Mouse (Mus musculus) v-Abl transformed pro-B cells (cell line): ENCODE data around the gene AL607142.1.

ENCODE experiments used
- in situ Hi-C, 2 experiments: fragments of 400-800 bp; cut with MboI; formaldehyde crosslinking; loops; one replicate each; pipeline ENCODE4 v1.15.1; 2025; ENCODE audit not compliant: unreplicated experiment in 2 of 2

Gene AL607142.1

GRCm38 (mm10) chr4:120091997-120092783, 27.4 kb downstream of the AL607142.1 start:
- in situ Hi-C loops = no loop called here

DNA sequence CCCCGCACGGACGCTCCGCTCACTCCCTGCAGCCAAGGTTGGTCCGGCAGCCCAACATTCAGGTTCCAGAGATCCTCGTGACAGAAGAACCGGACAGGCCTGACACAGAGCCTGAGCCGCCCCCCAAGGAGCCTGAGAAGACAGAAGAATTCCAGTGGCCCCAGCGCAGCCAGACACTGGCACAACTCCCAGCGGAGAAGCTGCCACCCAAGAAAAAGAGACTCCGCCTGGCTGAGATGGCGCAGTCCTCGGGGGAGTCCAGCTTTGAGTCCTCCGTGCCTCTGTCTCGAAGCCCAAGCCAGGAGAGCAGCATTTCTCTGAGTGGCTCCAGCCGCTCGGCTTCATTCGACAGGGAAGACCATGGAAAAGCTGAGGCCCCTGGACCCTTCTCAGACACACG, 32.1 kb downstream of the AL607142.1 start:
- in situ Hi-C loops = no loop called here

DNA sequence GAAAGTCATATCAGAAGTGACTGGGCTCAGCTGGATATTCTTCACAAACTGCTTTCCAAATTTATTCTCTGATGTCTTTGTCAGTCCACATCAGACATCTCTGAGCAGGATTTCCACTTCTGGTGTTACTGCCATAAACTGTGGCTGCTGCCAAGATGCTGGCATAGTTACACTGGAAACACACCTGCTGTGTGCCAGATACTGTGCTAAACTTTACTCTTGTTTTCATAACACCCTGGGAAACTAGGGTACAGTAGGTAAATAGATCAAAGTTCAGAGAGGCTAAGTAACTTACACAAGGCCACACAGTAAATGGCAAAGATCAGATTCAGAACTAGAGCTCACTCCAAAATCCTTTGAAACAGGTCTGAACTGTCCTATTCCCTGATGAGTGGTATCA, 36.4 kb downstream of the AL607142.1 start:
- in situ Hi-C loops = loop anchor here (5.0 kb wide), 2 partner anchors 49 to 139 kb away; no protein-coding TSS in a partner anchor

GRCm38 (mm10) chr4:120104599-120104998, 39.8 kb downstream of the AL607142.1 start:
- in situ Hi-C loops = loop anchor here (5.0 kb wide), 2 partner anchors 52 to 142 kb away; no protein-coding TSS in a partner anchor

DNA sequence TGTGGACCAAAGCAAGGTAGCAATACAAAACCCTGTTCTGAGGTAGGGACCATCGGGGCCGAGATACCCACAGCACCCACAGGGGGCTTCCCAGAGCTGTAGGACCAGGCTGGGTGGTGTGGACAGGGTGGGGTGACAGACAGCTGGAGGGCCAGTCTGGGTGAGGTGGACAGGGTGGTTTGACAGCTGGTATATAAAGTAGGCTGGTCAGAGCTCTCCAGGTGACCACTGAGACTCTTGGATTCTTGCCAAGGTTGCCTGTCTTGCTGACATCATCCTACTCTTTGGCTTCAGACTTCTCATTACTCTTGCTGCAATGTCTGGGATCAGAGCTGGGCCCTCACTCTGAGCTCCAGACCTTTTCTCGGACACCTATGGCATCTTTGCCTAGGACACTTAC, 41.6 kb downstream of the AL607142.1 start:
- in situ Hi-C loops = loop anchor here (5.0 kb wide), 2 partner anchors 184 to 189 kb away; no protein-coding TSS in a partner anchor

DNA sequence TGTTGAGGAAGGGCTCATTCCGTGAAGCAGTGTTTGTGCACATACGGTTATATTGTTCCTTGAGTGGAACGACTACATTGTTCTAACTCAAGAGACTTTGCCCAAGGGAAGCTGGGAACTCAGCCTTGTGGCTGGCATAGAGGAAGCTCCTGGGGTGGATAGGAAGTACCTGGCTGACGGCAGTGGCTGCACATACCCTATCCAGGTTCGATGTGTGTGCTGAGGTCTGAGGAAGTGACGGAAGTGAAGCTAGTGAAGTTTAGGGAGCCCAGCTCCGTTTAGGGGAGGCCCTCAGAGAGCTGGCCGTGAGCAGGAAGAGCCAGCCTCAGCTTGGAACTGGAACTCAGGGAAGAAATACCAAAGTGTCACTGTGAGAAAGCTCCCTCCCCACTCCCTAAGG, 43.0 kb downstream of the AL607142.1 start:
- in situ Hi-C loops = loop anchor here (5.0 kb wide), 2 partner anchors 185 to 190 kb away; no protein-coding TSS in a partner anchor

GRCm38 (mm10) chr4:120115516-120115915, 50.7 kb downstream of the AL607142.1 start:
- in situ Hi-C loops = no loop called here

DNA sequence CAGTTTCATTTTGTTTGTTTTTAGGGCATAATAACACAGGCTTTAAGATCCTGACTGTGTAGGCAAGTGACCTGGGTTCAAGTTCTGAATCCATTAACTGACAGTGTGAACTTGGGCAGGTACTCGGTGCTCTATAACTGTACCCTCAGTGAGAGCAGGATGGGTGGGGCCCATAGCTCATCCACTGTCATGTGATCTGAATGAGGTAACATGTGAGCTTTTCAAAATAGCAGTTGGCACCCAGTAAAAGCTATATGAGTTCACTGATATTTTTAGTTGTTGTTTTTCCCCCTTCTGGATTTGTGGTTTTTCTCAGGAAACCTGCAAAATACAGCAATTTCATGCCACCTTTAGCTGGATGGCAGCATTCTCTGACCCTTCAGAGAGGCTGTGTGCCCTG, 51.5 kb downstream of the AL607142.1 start:
- in situ Hi-C loops = no loop called here

- in situ Hi-C loops = loop anchor here (10.0 kb wide), 3 partner anchors 315 to 875 kb away; no protein-coding TSS in a partner anchor
Observed at GRCm38 (mm10) chr4:120120276-120120675, 55.5 kb downstream of the AL607142.1 start.

DNA sequence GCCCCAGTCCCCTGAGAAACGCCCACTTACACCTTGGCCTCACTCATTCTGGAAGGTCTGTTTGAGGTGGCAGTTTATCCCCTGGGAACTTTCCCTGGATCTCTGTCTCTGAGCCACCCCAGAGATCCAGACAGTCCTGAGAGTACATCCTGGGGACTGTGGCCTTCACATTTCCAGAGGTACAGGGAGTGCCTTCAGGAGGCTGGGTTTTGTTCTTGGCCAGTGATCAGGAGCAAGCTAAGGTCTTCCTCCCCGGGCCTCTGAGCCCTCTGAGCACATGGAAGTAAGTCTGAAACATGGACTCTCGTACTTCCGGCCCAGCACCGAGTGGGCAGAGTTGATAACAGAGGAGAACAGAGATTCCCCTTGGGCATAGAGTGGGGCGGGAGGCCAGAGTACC, 59.9 kb downstream of the AL607142.1 start:
- in situ Hi-C loops = loop anchor here (5.0 to 10.0 kb wide), 6 partner anchors 317 to 880 kb away; no protein-coding TSS in a partner anchor

GRCm38 (mm10) chr4:120126047-120126446, 61.3 kb downstream of the AL607142.1 start:
- in situ Hi-C loops = loop anchor here (5.0 to 10.0 kb wide), 6 partner anchors 319 to 881 kb away; no protein-coding TSS in a partner anchor

GRCm38 (mm10) chr4:120127333-120127732, 62.5 kb downstream of the AL607142.1 start:
- in situ Hi-C loops = loop anchor here (5.0 to 10.0 kb wide), 6 partner anchors 320 to 883 kb away; no protein-coding TSS in a partner anchor

DNA sequence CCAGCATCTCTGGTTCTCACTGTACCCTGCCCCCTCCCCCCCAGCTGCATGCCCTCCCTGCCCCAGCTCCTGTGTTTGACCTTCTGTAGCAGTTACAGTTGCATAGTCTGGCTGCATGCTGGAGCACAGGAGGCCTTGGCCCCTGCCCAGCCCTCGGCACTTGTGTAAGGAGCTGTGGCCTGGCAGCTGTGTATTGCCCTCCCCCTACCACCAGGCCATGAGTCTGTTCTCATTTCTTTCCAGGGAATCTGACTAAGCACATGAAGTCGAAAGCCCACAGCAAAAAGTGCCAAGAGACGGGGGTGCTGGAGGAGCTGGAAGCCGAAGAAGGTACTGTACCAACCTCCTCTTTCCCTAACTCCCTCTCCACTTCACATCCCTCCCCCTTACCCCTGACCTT, 63.2 kb downstream of the AL607142.1 start:
- in situ Hi-C loops = loop anchor here (5.0 to 10.0 kb wide), 6 partner anchors 321 to 883 kb away; no protein-coding TSS in a partner anchor

GRCm38 (mm10) chr4:120129233-120129885, 64.6 kb downstream of the AL607142.1 start:
- in situ Hi-C loops = loop anchor here (5.0 to 10.0 kb wide), 6 partner anchors 322 to 885 kb away; no protein-coding TSS in a partner anchor

DNA sequence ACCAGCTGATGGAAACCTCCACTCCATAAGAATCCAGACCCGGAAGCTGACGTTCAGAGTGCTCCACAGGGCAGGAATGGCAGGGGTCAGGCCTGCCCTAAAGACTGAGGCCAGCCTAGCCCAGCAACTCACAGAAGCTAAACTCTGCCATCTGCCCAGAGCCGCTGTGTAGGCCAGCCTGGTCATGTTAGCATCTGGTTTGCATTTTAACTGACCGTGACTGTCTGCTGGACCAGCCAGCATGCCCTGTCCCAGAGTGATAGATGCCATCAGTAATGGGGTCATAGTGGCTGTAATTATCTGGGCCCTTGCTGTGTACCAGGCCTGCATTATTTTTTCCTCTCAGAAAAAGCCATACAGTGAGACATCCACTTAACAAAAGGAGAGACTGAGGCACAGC, 66.1 kb downstream of the AL607142.1 start:
- in situ Hi-C loops = no loop called here

GRCm38 (mm10) chr4:120131441-120132220, 66.8 kb downstream of the AL607142.1 start:
- in situ Hi-C loops = no loop called here

DNA sequence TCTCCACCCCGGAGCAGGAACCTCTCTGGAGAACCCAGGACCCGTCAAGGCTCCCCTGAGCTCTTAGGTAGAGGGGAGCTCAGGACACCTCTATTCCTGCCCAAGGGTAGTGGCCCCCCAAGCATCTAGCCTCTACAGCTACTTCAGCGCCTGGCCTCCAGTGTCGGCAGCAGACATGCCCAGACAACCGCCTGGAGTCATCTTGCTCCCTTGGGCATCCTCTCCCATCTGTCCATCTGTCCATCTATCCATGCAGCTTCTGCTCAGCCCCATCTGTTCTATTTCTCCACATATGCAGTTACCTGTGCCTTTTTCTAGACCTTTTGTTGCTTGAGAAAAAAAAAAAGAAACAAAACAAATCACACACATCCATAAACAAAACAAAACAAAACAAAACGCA, 69.4 kb downstream of the AL607142.1 start:
- in situ Hi-C loops = no loop called here

- in situ Hi-C loops = no loop called here
Observed at GRCm38 (mm10) chr4:120141810-120142209, 77.0 kb downstream of the AL607142.1 start.

DNA sequence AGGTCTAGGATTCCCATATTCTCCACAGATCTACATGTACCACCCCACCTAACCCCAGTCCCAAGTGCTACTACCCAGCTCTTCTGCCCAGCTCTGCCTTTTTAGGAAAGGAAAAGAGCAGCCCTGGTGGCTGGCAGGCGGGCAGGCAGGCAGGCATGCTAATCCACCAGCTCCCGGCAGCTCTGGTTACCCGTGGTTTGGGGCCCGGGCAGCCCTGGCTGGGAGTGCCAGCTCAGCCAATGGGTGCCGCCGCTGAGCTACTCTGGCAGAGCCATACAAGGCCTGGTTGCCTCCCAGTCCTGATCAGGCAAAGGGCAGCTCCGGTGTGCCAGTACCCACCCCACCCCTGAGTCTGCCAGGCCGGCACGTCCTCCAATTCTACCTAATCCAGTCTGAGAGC, 78.1 kb downstream of the AL607142.1 start:
- in situ Hi-C loops = no loop called here
